Mouse (Mus musculus) stomach, embryonic 16.5 days (tissue): ENCODE results near the gene Capn12. TPM values are rescaled to one million over a fixed set of nuclear protein-coding genes. Genes with fewer than 3 reads are reported as not detected.
"Not testable (repeated sequence)": the region's sequence is repeated elsewhere in the genome, so short reads cannot be mapped to it uniquely, and the experiment has no call there.

Experiments
- ATAC-seq: fragments of 200-750 bp; cut with Nextera tagmentation; 2 replicates; pipeline ENCODE4 v1.8.0; 2017; ENCODE audit warnings: moderate number of reproducible peaks, moderate TSS enrichment; ENCODE audit not compliant: insufficient read depth, low FRiP score
- H3K27ac ChIP-seq: fragments of 300-500 bp; sonication (generic); 2 replicates; pipeline ENCODE4 v1.5.1; 2014; ENCODE audit warnings: low read length
- H3K27me3 ChIP-seq: fragments of 300-500 bp; sonication (generic); 2 replicates; pipeline ENCODE4 v1.6.1; 2014; ENCODE audit warnings: low read length, control low read depth, mixed read lengths; ENCODE audit not compliant: control insufficient read depth, insufficient read depth
- H3K36me3 ChIP-seq: fragments of 300-500 bp; sonication (generic); 2 replicates; pipeline ENCODE4 v1.6.1; 2014; ENCODE audit warnings: low read length; ENCODE audit not compliant: control insufficient read depth, insufficient read depth
- H3K4me1 ChIP-seq: fragments of 300-500 bp; sonication (generic); 2 replicates; pipeline ENCODE4 v1.6.1; 2014; ENCODE audit warnings: low read length, control low read depth, mixed read lengths; ENCODE audit not compliant: control insufficient read depth, insufficient read depth
- H3K4me2 ChIP-seq: fragments of 300-500 bp; sonication (generic); 2 replicates; pipeline ENCODE4 v1.6.1; 2014; ENCODE audit warnings: low read depth, low read length, mixed read lengths
- H3K4me3 ChIP-seq: fragments of 300-500 bp; sonication (generic); replicated peaks from 2 replicates; pipeline ENCODE4 v1.5.1; 2014; ENCODE audit warnings: mild to moderate bottlenecking, low read length
- H3K9ac ChIP-seq: fragments of 300-500 bp; sonication (generic); 2 replicates; pipeline ENCODE4 v1.6.1; 2014; ENCODE audit warnings: low read length
- H3K9me3 ChIP-seq: fragments of 300-500 bp; sonication (generic); replicated peaks from 2 replicates; pipeline ENCODE4 v1.6.1; 2016; ENCODE audit warnings: low read length, control low read depth; ENCODE audit not compliant: control insufficient read depth
- WGBS: fragments of 180-500 bp; shearing (Covaris S2); extraction: QIAGEN DNeasy Blood & Tissue Kit; methylation state at CpG from one replicate; pipeline ENCODE4 v1.1.7; 2014; 5-methylcytosine and 5-hydroxymethylcytosine counted together
- polyA plus RNA-seq: library from polyadenylated mRNA; unstranded; fragments of >200 nt; fragmentation: Nextera tagmentation; extraction: Ambion mirVana; gene quantifications from 2 replicates; pipeline ENCODE4 v1.2.1, GENCODE M21; 2015

The Capn12 gene
- polyA plus RNA-seq, 1 experiment from 2014 or later: 0.59 TPM

- ATAC-seq: no peak
- H3K36me3 ChIP-seq: no peaks in the 10 kb centered on the region
- no peak overlapping the region for H3K9ac ChIP-seq
- 83% methylated on average over 24 of the region's 24 CpGs for WGBS
- H3K27ac ChIP-seq: no peak overlapping the region
- H3K4me1 ChIP-seq: peaks cover 9% of the 10 kb centered on the region
- H3K27me3 ChIP-seq: no peaks in the 10 kb centered on the region
- no peak overlapping the region for H3K4me2 ChIP-seq
- H3K4me3 ChIP-seq: no peak overlapping the region
- H3K9me3 ChIP-seq: no peaks in the 10 kb centered on the region
These were observed 10.1 kb upstream of the Capn12 start for GRCm38 (mm10) chr7:28870901-28871664.

- ATAC-seq: no peak
- H3K9ac ChIP-seq: no peak overlapping the region
- H3K36me3 ChIP-seq: no peaks in the 10 kb centered on the region
- no peaks in the 10 kb centered on the region for H3K4me1 ChIP-seq
- H3K4me2 ChIP-seq: no peak overlapping the region
- no peaks in the 10 kb centered on the region for H3K9me3 ChIP-seq
- H3K27me3 ChIP-seq: no peaks in the 10 kb centered on the region
- WGBS: 73% methylated on average over 2 of the region's 2 CpGs
- H3K27ac ChIP-seq: no peak overlapping the region
- H3K4me3 ChIP-seq: no peak overlapping the region
These were observed 6.7 kb upstream of the Capn12 start for GRCm38 (mm10) chr7:28874565-28874964.

GRCm38 (mm10) chr7:28876099-28876498, 5.1 kb upstream of the Capn12 start:
- H3K4me2 ChIP-seq: no peak overlapping the region
- ATAC-seq: no peak
- H3K9me3 ChIP-seq: no peaks in the 10 kb centered on the region
- no peak overlapping the region for H3K27ac ChIP-seq
- no peak overlapping the region for H3K9ac ChIP-seq
- no peaks in the 10 kb centered on the region for H3K36me3 ChIP-seq
- no peak overlapping the region for H3K4me3 ChIP-seq
- no peaks in the 10 kb centered on the region for H3K27me3 ChIP-seq
- no peaks in the 10 kb centered on the region for H3K4me1 ChIP-seq
- WGBS: 72% methylated on average over 4 of the region's 4 CpGs

GRCm38 (mm10) chr7:28877155-28877554, 4.1 kb upstream of the Capn12 start:
- Histone ChIP-seq H3K27ac (no peak overlapping the region), H3K36me3 (no peaks in the 10 kb centered on the region), H3K27me3 (no peaks in the 10 kb centered on the region), H3K4me2 (no peak overlapping the region), H3K9me3 (no peaks in the 10 kb centered on the region), H3K9ac (no peak overlapping the region), H3K4me3 (no peak overlapping the region), H3K4me1 (no peaks in the 10 kb centered on the region)
- ATAC-seq: no peak
- whole genome bisulfite sequencing: 82% methylated on average over 7 of the region's 7 CpGs

- no peak overlapping the region for H3K4me3 ChIP-seq
- H3K4me1 ChIP-seq: no peaks in the 10 kb centered on the region
- H3K4me2 ChIP-seq: no peak overlapping the region
- H3K27ac ChIP-seq: no peak overlapping the region
- no peaks in the 10 kb centered on the region for H3K9me3 ChIP-seq
- H3K27me3 ChIP-seq: no peaks in the 10 kb centered on the region
- ATAC-seq: no peak
- 81% methylated on average over 4 of the region's 4 CpGs for WGBS
- H3K36me3 ChIP-seq: no peaks in the 10 kb centered on the region
- no peak overlapping the region for H3K9ac ChIP-seq
These were observed 3.4 kb upstream of the Capn12 start for GRCm38 (mm10) chr7:28877856-28878255.

GRCm38 (mm10) chr7:28879606-28880005, 1.6 kb upstream of the Capn12 start:
- Histone ChIP-seq H3K4me1 (no peaks in the 10 kb centered on the region), H3K4me2 (no peak overlapping the region), H3K9me3 (no peaks in the 10 kb centered on the region), H3K27me3 (no peaks in the 10 kb centered on the region), H3K9ac (no peak overlapping the region), H3K36me3 (no peaks in the 10 kb centered on the region), H3K4me3 (no peak overlapping the region), H3K27ac (no peak overlapping the region)
- ATAC-seq: no peak
- WGBS: 72% methylated on average over 7 of the region's 7 CpGs

GRCm38 (mm10) chr7:28880554-28880953, 668 bp upstream of the Capn12 start:
- Histone ChIP-seq H3K36me3 (no peaks in the 10 kb centered on the region), H3K4me1 (no peaks in the 10 kb centered on the region), H3K27me3 (no peaks in the 10 kb centered on the region), H3K9me3 (no peaks in the 10 kb centered on the region), H3K27ac (no peak overlapping the region), H3K4me2 (no peak overlapping the region), H3K9ac (no peak overlapping the region), H3K4me3 (no peak overlapping the region)
- ATAC-seq: no peak
- WGBS: 81% methylated on average over 10 of the region's 10 CpGs

GRCm38 (mm10) chr7:28883039-28883438, 1.8 kb downstream of the Capn12 start:
- Histone ChIP-seq H3K4me3 (no peak overlapping the region), H3K27me3 (peaks cover 6% of the 10 kb centered on the region; the same call in 1 of the 2 replicates), H3K9me3 (no peaks in the 10 kb centered on the region), H3K27ac (no peak overlapping the region), H3K36me3 (no peaks in the 10 kb centered on the region), H3K9ac (no peak overlapping the region), H3K4me1 (no peaks in the 10 kb centered on the region), H3K4me2 (no peak overlapping the region)
- WGBS: 73% methylated on average over 11 of the region's 11 CpGs
- ATAC-seq: no peak

- WGBS: 93% methylated on average over 3 of the region's 4 CpGs
- not testable (repeated sequence) for H3K4me2 ChIP-seq, ATAC-seq, H3K4me3 ChIP-seq, H3K9me3 ChIP-seq, H3K27ac ChIP-seq, H3K4me1 ChIP-seq, H3K9ac ChIP-seq, H3K36me3 ChIP-seq
- peaks cover 13% of the 10 kb centered on the region; the same call in 1 of the 2 replicates for H3K27me3 ChIP-seq
These were observed 2.5 kb downstream of the Capn12 start for GRCm38 (mm10) chr7:28883704-28884103.
